ENCODE assay signal across 19 mouse cellular contexts in genomic region chr8:125778919-125779318, GRCm38 (mm10). TPM values are rescaled to one million over a fixed set of nuclear protein-coding genes. Genes with fewer than 3 reads are reported as not detected.
A peak's percentile ranks its signal among the peaks of the same experiment; 100 is the strongest.
DNase-seq lines count a peak whose midpoint lies in the region; ATAC-seq and TF ChIP-seq lines count a peak whose summit lies in the region.
"Had no signal": no experiment of that assay in that cellular context is flagged by ENCODE, and none has a peak within 500 bp of the region (broad histone marks: within the 10 kb centered on the region; RNA-seq: fewer than 3 reads in every experiment).

No protein-coding gene starts in this region.

- no peak for DNase-seq in limb, embryonic 10.5 days (ENCODE audit: low spot score)
- DNase-seq in 416B (ENCODE audit: low read depth) (peak; percentile 23), ES-E14 (ENCODE audit: low read depth, low spot score) (peak; percentile 67)
- DNase-seq in hindlimb bud, embryonic 11.5 days (ENCODE audit: extremely low spot score, low read depth, low spot score), result peak; percentile 6
- DNase-seq in layer of hippocampus, adult 18-20 months (ENCODE audit: low spot score in 2 of 2), result no peak
- DNase-seq in heart, adult 2 months, result no peak
- DNase-seq: adrenal gland, postnatal 10 days; cerebellum, adult 9-11 months; gastrocnemius, postnatal 36 days; kidney, adult 18-20 months; layer of hippocampus, postnatal 36 days; lung, adult 2 months; right cerebral cortex, postnatal 25 days had no signal

- no peak for TF ChIP-seq EP300 in heart, adult 2 months (IDR thresholded peaks at IDR 0.05; ENCODE audit: insufficient read depth, low read depth, low read length)

- no peaks in the 10 kb centered on the region for H3K79me2 ChIP-seq in heart, adult 2 months (replicated peaks; ENCODE audit: control insufficient read depth, insufficient read depth, low read length)

- no peak for TF ChIP-seq CTCF in heart, adult 2 months (IDR thresholded peaks at IDR 0.05)

- no peak for TF ChIP-seq POLR2A in heart, adult 2 months (IDR thresholded peaks at IDR 0.05; ENCODE audit: insufficient read depth, low read depth, low read length)

- no peaks in the 10 kb centered on the region for H3K4me1 ChIP-seq in limb, embryonic 15.5 days
- peaks cover 21% of the 10 kb centered on the region for H3K4me1 ChIP-seq in limb, embryonic 10.5 days
- H3K4me1 ChIP-seq in ES-E14 (ENCODE audit: control insufficient read depth in 2 of 2, insufficient read depth in 2 of 2, low read length in 2 of 2, poor library complexity in 1 of 2), result peaks cover 0 to 19% of the 10 kb centered on the region in 2 experiments; a peak in 3 of 4 replicates
- no peaks in the 10 kb centered on the region for H3K4me1 ChIP-seq in heart, adult 2 months (ENCODE audit: control insufficient read depth, insufficient read depth, low read length)
- H3K4me1 ChIP-seq: midbrain, embryonic 15.5 days had no signal

- 88% methylated on average over 5 of the region's 5 CpGs for WGBS in limb, embryonic 15.5 days
- WGBS in limb, embryonic 10.5 days, result 87% methylated on average over 5 of the region's 5 CpGs
- 96% methylated on average over 5 of the region's 5 CpGs for WGBS in heart, adult 2 months

- ATAC-seq in limb, embryonic 15.5 days (ENCODE audit: insufficient number of reproducible peaks, low FRiP score, low TSS enrichment, low read depth), result peak; percentile 79; the same call in 1 of the 2 replicates
- ATAC-seq: forebrain, embryonic 16.5 days; liver, embryonic 12.5 days; midbrain, embryonic 15.5 days had no signal

- in situ Hi-C loops in ES-E14 (cut with MboI; ENCODE audit: low sequenced_read_pairs in 2 of 2, unreplicated experiment in 2 of 2), result no loop called here

- no peak overlapping the region for H3K4me3 ChIP-seq in limb, embryonic 15.5 days
- no peak overlapping the region for H3K4me3 ChIP-seq in limb, embryonic 10.5 days
- H3K4me3 ChIP-seq in ES-E14 (ENCODE audit: insufficient read depth in 1 of 2, low read depth in 1 of 2, low read length in 2 of 2, poor library complexity in 1 of 2, severe bottlenecking in 1 of 2), result no peak overlapping the region
- H3K4me3 ChIP-seq in heart, adult 2 months, result no peak overlapping the region
- H3K4me3 ChIP-seq: embryonic facial prominence, embryonic 12.5 days; liver, embryonic 12.5 days; midbrain, embryonic 15.5 days had no signal

- H3K27ac ChIP-seq in limb, embryonic 15.5 days, result no peak overlapping the region
- H3K27ac ChIP-seq in limb, embryonic 10.5 days, result no peak overlapping the region
- H3K27ac ChIP-seq in ES-E14 (ENCODE audit: insufficient read depth, low read depth, low read length, poor library complexity, severe bottlenecking), result no peak overlapping the region
- no peak overlapping the region for H3K27ac ChIP-seq in heart, adult 2 months
- H3K27ac ChIP-seq: embryonic facial prominence, embryonic 12.5 days; kidney, postnatal 0 days; liver, embryonic 12.5 days; midbrain, embryonic 15.5 days had no signal

- no peak overlapping the region for H3K4me2 ChIP-seq in limb, embryonic 15.5 days
- H3K4me2 ChIP-seq: embryonic facial prominence, embryonic 12.5 days; liver, embryonic 12.5 days; midbrain, embryonic 15.5 days had no signal

- H3K9me3 ChIP-seq in limb, embryonic 15.5 days, result no peaks in the 10 kb centered on the region
- no peaks in the 10 kb centered on the region for H3K9me3 ChIP-seq in limb, embryonic 10.5 days (replicated peaks)
- no peaks in the 10 kb centered on the region for H3K9me3 ChIP-seq in ES-E14 (ENCODE audit: control insufficient read depth, insufficient read depth, low read depth, low read length)
- H3K9me3 ChIP-seq: embryonic facial prominence, embryonic 12.5 days; liver, embryonic 12.5 days; midbrain, embryonic 15.5 days had no signal

- no peaks in the 10 kb centered on the region for H3K36me3 ChIP-seq in limb, embryonic 15.5 days
- no peaks in the 10 kb centered on the region for H3K36me3 ChIP-seq in limb, embryonic 10.5 days
- H3K36me3 ChIP-seq in ES-E14 (ENCODE audit: control insufficient read depth, insufficient read depth, low read length, poor library complexity, severe bottlenecking), result no peaks in the 10 kb centered on the region
- H3K36me3 ChIP-seq in heart, adult 2 months (ENCODE audit: control insufficient read depth, insufficient read depth, low read length), result no peaks in the 10 kb centered on the region
- H3K36me3 ChIP-seq: embryonic facial prominence, embryonic 12.5 days; liver, embryonic 12.5 days; midbrain, embryonic 15.5 days had no signal

- H3K27me3 ChIP-seq in limb, embryonic 15.5 days, result no peaks in the 10 kb centered on the region
- no peaks in the 10 kb centered on the region for H3K27me3 ChIP-seq in limb, embryonic 10.5 days (ENCODE audit: low read depth, poor library complexity, severe bottlenecking)
- H3K27me3 ChIP-seq in heart, adult 2 months (ENCODE audit: control insufficient read depth, insufficient read depth, low read length), result no peaks in the 10 kb centered on the region
- H3K27me3 ChIP-seq: embryonic facial prominence, embryonic 12.5 days; liver, embryonic 12.5 days; midbrain, embryonic 15.5 days had no signal

- intact Hi-C loops in heart, adult 2 months (cut with DNase I), result no loop called here

- H3K9ac ChIP-seq in limb, embryonic 15.5 days, result no peak overlapping the region
- no peak overlapping the region for H3K9ac ChIP-seq in ES-E14 (ENCODE audit: insufficient read depth, low read depth, low read length, poor library complexity, severe bottlenecking)
- no peak overlapping the region for H3K9ac ChIP-seq in heart, adult 2 months (ENCODE audit: low read depth, low read length)
- H3K9ac ChIP-seq: embryonic facial prominence, embryonic 12.5 days; liver, embryonic 12.5 days; midbrain, embryonic 15.5 days had no signal

TF ChIP-seq in ES-E14, 5 proteins besides CTCF, POLR2A, EP300 and RAD21:
- TF ChIP-seq MAFK (IDR thresholded peaks at IDR 0.05; ENCODE audit: insufficient read depth, low read depth, low read length), result no peak
- TF ChIP-seq ZC3H11A (IDR thresholded peaks at IDR 0.05; ENCODE audit: borderline replicate concordance, low read depth, low read length), result no peak
- no peak for TF ChIP-seq HCFC1 (IDR thresholded peaks at IDR 0.05; ENCODE audit: borderline replicate concordance, insufficient read depth, low read length)
- no peak for TF ChIP-seq CHD2 (IDR thresholded peaks at IDR 0.05; ENCODE audit: low read depth, low read length)
- TF ChIP-seq ZNF384 (IDR thresholded peaks at IDR 0.05; ENCODE audit: low read depth, low read length), result 0 out of 2 replicates have a peak, but pooled peaks have one; percentile 3

RNA-seq across cellular contexts. Expression of gene Ntpcr, which starts 49.2 kb away (rescaled TPM):
- 38.6 and 40.0 TPM in 2 replicates for polyA plus RNA-seq in limb, embryonic 15.5 days (2015; fragmentation: Nextera tagmentation; extraction: Ambion mirVana)
- 18.4 and 20.2 TPM in 2 replicates for polyA plus RNA-seq in limb, embryonic 10.5 days (2016; fragmentation: Nextera tagmentation; extraction: Ambion mirVana)
- total RNA-seq in ES-E14 (2012; rRNA removed), result 21.5 and 25.3 TPM in 2 replicates
- 10 to 100 TPM; 21.0 to 23.6 TPM for total RNA-seq in layer of hippocampus, adult 18-20 months (2021)
- total RNA-seq in heart, adult 2 months (2021), result 10 to 100 TPM; 12.3 to 13.9 TPM
- 20.8 TPM in 2 replicates for polyA plus RNA-seq in heart, adult 2 months (2012; rRNA removed)

Comparison
In these comparisons a context has a peak if more than half of its experiments do, and no peak if none do; other contexts are left out.
1. DNase-seq: peak in 416B (single experiment), ES-E14 (single experiment) and hindlimb bud, embryonic 11.5 days (single experiment); none in limb, embryonic 10.5 days (single experiment), layer of hippocampus, adult 18-20 months (0 of 2) and heart, adult 2 months (0 of 2).